In genomic region chr11:32108441-32108840, GRCm38 (mm10) we compare ENCODE assay signal across 20 mouse cellular contexts.
DNase-seq lines count a peak whose midpoint lies in the region; ATAC-seq lines count a peak whose summit lies in the region.
"Had no signal": no experiment of that assay in that cellular context is flagged by ENCODE, and none has a peak within 500 bp of the region (broad histone marks: within the 10 kb centered on the region; RNA-seq: fewer than 3 reads in every experiment).

No protein-coding gene starts in this region.

- DNase-seq in left cerebral cortex, postnatal 4 days: peak; percentile 27
- no peak for DNase-seq in left cerebral cortex, postnatal 36 days (ENCODE audit: low spot score in 2 of 2)
- DNase-seq in midbrain, embryonic 11.5 days (ENCODE audit: low spot score, missing footprints): peak; percentile 84
- no peak for DNase-seq in gastrocnemius, postnatal 36 days
- no peak for DNase-seq in spleen, postnatal 14 days (ENCODE audit: low spot score in 2 of 2)
- no peak for DNase-seq in kidney, postnatal 25 days
- DNase-seq: cerebellum, adult 8-10 months; heart, postnatal 14 days; kidney, adult 2 months; kidney, postnatal 10 days; lung, adult 18-20 months; lung, postnatal 14 days; right cerebral cortex, postnatal 14 days; spleen, adult 18-20 months; thymus, adult 18-20 months had no signal

- no peak for ATAC-seq in forebrain, embryonic 16.5 days
- ATAC-seq in midbrain, embryonic 11.5 days (ENCODE audit: low FRiP score): no peak
- ATAC-seq: inflammation-experienced regulatory T-cells, adult 6 months had no signal

- peaks cover 35% of the 10 kb centered on the region for H3K4me1 ChIP-seq in forebrain, embryonic 16.5 days (replicated peaks; ENCODE audit: control insufficient read depth, insufficient read depth, low read length)
- peaks cover 27% of the 10 kb centered on the region for H3K4me1 ChIP-seq in midbrain, embryonic 11.5 days (ENCODE audit: control insufficient read depth, insufficient read depth, low read length)
- H3K4me1 ChIP-seq: heart, embryonic 12.5 days had no signal

- intact Hi-C loops in left cerebral cortex, postnatal 4 days (cut with DNase I): loop anchor here (5.0 kb wide), 1 partner anchor 106 kb away; the partner anchor contains the start of gene Nsg2
- intact Hi-C loops in left cerebral cortex, postnatal 36 days (cut with DNase I): no loop called here
- intact Hi-C loops in gastrocnemius, postnatal 36 days (cut with DNase I): no loop called here

- H3K4me2 ChIP-seq in forebrain, embryonic 16.5 days (ENCODE audit: low read length): no peak overlapping the region
- no peak overlapping the region for H3K4me2 ChIP-seq in midbrain, embryonic 11.5 days
- H3K4me2 ChIP-seq: embryonic facial prominence, embryonic 13.5 days; heart, embryonic 12.5 days; liver, embryonic 11.5 days had no signal

- no peaks in the 10 kb centered on the region for H3K36me3 ChIP-seq in forebrain, embryonic 16.5 days (ENCODE audit: control insufficient read depth, insufficient read depth)
- no peaks in the 10 kb centered on the region for H3K36me3 ChIP-seq in midbrain, embryonic 11.5 days (ENCODE audit: control insufficient read depth, insufficient read depth, low read length)
- H3K36me3 ChIP-seq: embryonic facial prominence, embryonic 13.5 days; heart, embryonic 12.5 days had no signal

- H3K9ac ChIP-seq in forebrain, embryonic 16.5 days (replicated peaks; ENCODE audit: low read depth, low read length): no peak overlapping the region
- H3K9ac ChIP-seq in midbrain, embryonic 11.5 days (ENCODE audit: low read length): peak overlapping the region; percentile 20; the same call in 1 of the 2 replicates
- H3K9ac ChIP-seq: embryonic facial prominence, embryonic 13.5 days; heart, embryonic 12.5 days had no signal

- no peaks in the 10 kb centered on the region for H3K9me3 ChIP-seq in forebrain, embryonic 16.5 days (ENCODE audit: control insufficient read depth, low read length)
- no peaks in the 10 kb centered on the region for H3K9me3 ChIP-seq in midbrain, embryonic 11.5 days (ENCODE audit: control insufficient read depth, low read length)
- H3K9me3 ChIP-seq: embryonic facial prominence, embryonic 13.5 days; heart, embryonic 12.5 days had no signal

- peak overlapping the region; percentile 1; the same call in 1 of the 2 replicates for H3K27ac ChIP-seq in forebrain, embryonic 16.5 days (ENCODE audit: low read length)
- no peak overlapping the region for H3K27ac ChIP-seq in midbrain, embryonic 11.5 days (ENCODE audit: low read depth, low read length)
- H3K27ac ChIP-seq: embryonic facial prominence, embryonic 13.5 days had no signal

- no peak overlapping the region for H3K4me3 ChIP-seq in forebrain, embryonic 16.5 days (replicated peaks; ENCODE audit: low read length)
- H3K4me3 ChIP-seq in midbrain, embryonic 11.5 days (ENCODE audit: low read depth, low read length): no peak overlapping the region
- H3K4me3 ChIP-seq: embryonic facial prominence, embryonic 13.5 days; heart, embryonic 12.5 days had no signal

- WGBS in forebrain, embryonic 16.5 days: 26% methylated on average over 8 of the region's 8 CpGs
- 54% methylated on average over 8 of the region's 8 CpGs for WGBS in midbrain, embryonic 11.5 days

- no peaks in the 10 kb centered on the region for H3K27me3 ChIP-seq in forebrain, embryonic 16.5 days (replicated peaks; ENCODE audit: control insufficient read depth, insufficient read depth, low read length)
- no peaks in the 10 kb centered on the region for H3K27me3 ChIP-seq in midbrain, embryonic 11.5 days (ENCODE audit: control insufficient read depth, insufficient read depth, low read length)
- H3K27me3 ChIP-seq: embryonic facial prominence, embryonic 13.5 days had no signal

Comparison
In these comparisons a context has a peak if more than half of its experiments do, and no peak if none do; other contexts are left out.
1. DNase-seq: peak in left cerebral cortex, postnatal 4 days (single experiment) and midbrain, embryonic 11.5 days (single experiment); none in left cerebral cortex, postnatal 36 days (0 of 2), gastrocnemius, postnatal 36 days (0 of 2), spleen, postnatal 14 days (0 of 2) and kidney, postnatal 25 days (0 of 2).